Mouse (Mus musculus) layer of hippocampus, adult 2 months (tissue): ENCODE results near the gene Ypel1. TPM values are rescaled to one million over a fixed set of nuclear protein-coding genes. Genes with fewer than 3 reads are reported as not detected.
A peak's percentile ranks its signal among the peaks of the same experiment; 100 is the strongest.

Experiments
- DNase-seq, 2 experiments: peaks; one replicate each; pipeline ENCODE4 v3.0.0; 2022; ENCODE audit warnings: low spot score in 2 of 2
- H3K27ac ChIP-seq: fragments of 200-600 bp; 2 replicates; pipeline ENCODE4 v1.8.1; 2022
- H3K4me3 ChIP-seq: fragments of 200-600 bp; 2 replicates; pipeline ENCODE4 v1.8.1; 2022; ENCODE audit warnings: mild to moderate bottlenecking
- CTCF ChIP-seq: fragments of 200-600 bp; conservative IDR thresholded peaks from 2 replicates; pipeline ENCODE4 v1.8.1; 2022; ENCODE audit warnings: antibody characterized with exemption, mild to moderate bottlenecking, moderate library complexity
- long read RNA-seq, 2 experiments: library from polyadenylated mRNA; stranded (forward); transcript quantifications; one replicate each; pipeline ENCODE4 v2.0.0; 2021; ENCODE audit warnings: borderline mapping rate in 2 of 2
- total RNA-seq, 2 experiments: library from RNA; stranded (reverse); gene quantifications; 2 replicates each; pipeline ENCODE4 v1.2.3; 2021

Gene Ypel1
- total RNA-seq: 10 to 100 TPM; 35.0 to 38.0 TPM
- long read RNA-seq, experiment 1, transcript Ypel1-201 (5 exons, 3,322 nt): major isoform, 29 of 56 reads
- long read RNA-seq, experiment 1, transcript Ypel1-204 (4 exons, 2,185 nt): minor isoform, 7 of 56 reads
- long read RNA-seq, experiment 1, partial matches to known transcripts: 1 of 56 reads
- long read RNA-seq, experiment 1, other reads (novel, unspliced or antisense): 19 of 56 reads
- long read RNA-seq, experiment 2, transcript Ypel1-201 (5 exons, 3,322 nt): major isoform, 36 of 61 reads
- long read RNA-seq, experiment 2, transcript Ypel1-204 (4 exons, 2,185 nt): minor isoform, 7 of 61 reads
- long read RNA-seq, experiment 2, partial matches to known transcripts: 2 of 61 reads
- long read RNA-seq, experiment 2, other reads (novel, unspliced or antisense): 16 of 61 reads

GRCm38 (mm10) chr16:17069511-17070443 is at the start of gene Ypel1:
TSS of gene Ypel1 (plus strand) at chr16:17069696.
- Histone ChIP-seq H3K27ac (peak within 1 kb of the TSS; percentile 91), H3K4me3 (peak within 1 kb of the TSS; percentile 79)
- DNase-seq: peak; percentile 82 to 88
- TF ChIP-seq CTCF: peak; percentile 57

GRCm38 (mm10) chr16:17024469-17025148 is 44.9 kb upstream of the Ypel1 start:
- DNase-seq: no peak

GRCm38 (mm10) chr16:17029971-17030695 is 39.4 kb upstream of the Ypel1 start:
- peak overlapping the region; percentile 77 for H3K27ac ChIP-seq
- DNase-seq: peak in 1 of 2 experiments; percentile 44
- H3K4me3 ChIP-seq: no peak overlapping the region
- no peak for TF ChIP-seq CTCF

More at GRCm38 (mm10) chr16:17024469-17025148, 44.9 kb upstream of the Ypel1 start:
- no peak for TF ChIP-seq CTCF
- Histone ChIP-seq H3K27ac (peak overlapping the region; percentile 28; the same call in 1 of the 2 replicates), H3K4me3 (no peak overlapping the region)

- no peak overlapping the region for H3K27ac ChIP-seq
- TF ChIP-seq CTCF: no peak
- no peak overlapping the region for H3K4me3 ChIP-seq
- no peak for DNase-seq
Measured at GRCm38 (mm10) chr16:17033754-17034153, 35.7 kb upstream of the Ypel1 start.

- DNase-seq: no peak
- TF ChIP-seq CTCF: no peak
- Histone ChIP-seq H3K27ac (no peak overlapping the region), H3K4me3 (no peak overlapping the region)
Measured at GRCm38 (mm10) chr16:17040716-17041115, 28.8 kb upstream of the Ypel1 start.

- TF ChIP-seq CTCF: no peak
- H3K4me3 ChIP-seq: no peak overlapping the region
- H3K27ac ChIP-seq: peak overlapping the region; percentile 1; the same call in 1 of the 2 replicates
- DNase-seq: no peak
Measured at GRCm38 (mm10) chr16:17041417-17041816, 28.1 kb upstream of the Ypel1 start.

GRCm38 (mm10) chr16:17044320-17044719 is 25.2 kb upstream of the Ypel1 start:
- no peak for TF ChIP-seq CTCF
- DNase-seq: no peak
- H3K4me3 ChIP-seq: no peak overlapping the region
- H3K27ac ChIP-seq: peak overlapping the region; percentile 73

GRCm38 (mm10) chr16:17045287-17045686 is 24.2 kb upstream of the Ypel1 start:
- Histone ChIP-seq H3K27ac (peak overlapping the region; percentile 73; the same call in 1 of the 2 replicates), H3K4me3 (no peak overlapping the region)
- DNase-seq: no peak
- no peak for TF ChIP-seq CTCF

GRCm38 (mm10) chr16:17049886-17050285 is 19.6 kb upstream of the Ypel1 start:
- no peak for DNase-seq
- no peak overlapping the region for H3K27ac ChIP-seq
- TF ChIP-seq CTCF: no peak
- no peak overlapping the region for H3K4me3 ChIP-seq

GRCm38 (mm10) chr16:17052087-17052486 is 17.4 kb upstream of the Ypel1 start:
- TF ChIP-seq CTCF: no peak
- Histone ChIP-seq H3K4me3 (no peak overlapping the region), H3K27ac (0 out of 2 replicates have a peak overlapping the region, but pooled peaks have one; percentile 14)
- no peak for DNase-seq

- Histone ChIP-seq H3K4me3 (no peak overlapping the region), H3K27ac (peak overlapping the region; percentile 11; the same call in 1 of the 2 replicates)
- no peak for DNase-seq
- TF ChIP-seq CTCF: no peak
Measured at GRCm38 (mm10) chr16:17053903-17054302, 15.6 kb upstream of the Ypel1 start.

- Histone ChIP-seq H3K4me3 (no peak overlapping the region), H3K27ac (peak overlapping the region; percentile 85)
- DNase-seq: peak; percentile 55 to 84
- TF ChIP-seq CTCF: peak; percentile 34
Measured at GRCm38 (mm10) chr16:17055584-17055983, 13.9 kb upstream of the Ypel1 start.
